Mouse (Mus musculus) cortical plate, adult 2 months (tissue): ENCODE data around the gene Clec4a1. TPM values are rescaled to one million over a fixed set of nuclear protein-coding genes. Genes with fewer than 3 reads are reported as not detected.

ENCODE experiments used
- H3K27ac ChIP-seq: fragments of 200-500 bp; 2 replicates; pipeline ENCODE4 v1.5.1; 2012; ENCODE audit warnings: low read length, control low read depth, inconsistent platforms; ENCODE audit not compliant: insufficient read depth
- H3K4me1 ChIP-seq: fragments of 200-500 bp; 2 replicates; pipeline ENCODE4 v1.6.1; 2011; ENCODE audit warnings: low read length; ENCODE audit not compliant: control insufficient read depth, insufficient read depth
- H3K4me3 ChIP-seq: fragments of 200-500 bp; 2 replicates; pipeline ENCODE4 v1.5.1; 2011; ENCODE audit warnings: mild to moderate bottlenecking, low read length, control low read depth; ENCODE audit not compliant: insufficient read depth
- CTCF ChIP-seq: fragments of 200-500 bp; IDR thresholded peaks from 2 replicates; pipeline ENCODE4 v1.5.1; 2011; ENCODE audit warnings: mild to moderate bottlenecking, control low read depth, low read length; ENCODE audit not compliant: insufficient read depth; ENCODE audit errors: extremely low read depth
- POLR2A ChIP-seq: fragments of 200-500 bp; IDR thresholded peaks from 2 replicates; pipeline ENCODE4 v1.6.1; 2011; ENCODE audit warnings: mild to moderate bottlenecking, low read length, control low read depth; ENCODE audit not compliant: insufficient read depth; ENCODE audit errors: extremely low read depth
- polyA plus RNA-seq: library from polyadenylated mRNA; depleted of rRNA; stranded (reverse); fragments of >200 nt; gene quantifications from 2 replicates; pipeline ENCODE4 v1.2.3, GENCODE M21; 2012; rRNA removed

Clec4a1 gene
- polyA plus RNA-seq = 0.46 and 0.47 TPM in 2 replicates

DNA sequence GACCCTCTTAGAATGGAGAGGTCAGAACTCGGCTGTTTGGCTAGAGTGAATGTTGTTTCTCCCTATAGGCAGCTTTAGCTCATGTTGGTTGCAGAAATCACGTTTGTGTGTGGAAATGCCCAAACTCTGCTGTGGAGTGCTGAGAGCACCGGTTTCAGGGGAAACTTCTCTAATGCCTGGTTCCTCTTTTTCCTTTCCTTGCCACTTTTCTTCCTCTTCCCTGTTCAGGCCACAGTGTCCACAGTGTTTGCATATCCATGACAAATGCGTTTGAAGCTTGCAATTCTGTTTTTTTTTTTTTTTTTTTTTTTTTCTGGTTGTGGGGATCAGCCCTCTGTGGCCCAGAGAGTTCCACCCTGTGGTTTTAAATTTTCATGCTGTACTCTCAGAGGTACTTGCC is at the start of gene Clec4a1:
TSS of gene Clec4a1 (plus strand) at position 398 of the 400 bp plus-strand sequence.
- H3K27ac ChIP-seq = no peak within 1 kb of the TSS
- H3K4me3 ChIP-seq = no peak within 1 kb of the TSS
- H3K4me1 ChIP-seq = no peaks in the 10 kb centered on the region
- TF ChIP-seq POLR2A (no peak), CTCF (no peak)

DNA sequence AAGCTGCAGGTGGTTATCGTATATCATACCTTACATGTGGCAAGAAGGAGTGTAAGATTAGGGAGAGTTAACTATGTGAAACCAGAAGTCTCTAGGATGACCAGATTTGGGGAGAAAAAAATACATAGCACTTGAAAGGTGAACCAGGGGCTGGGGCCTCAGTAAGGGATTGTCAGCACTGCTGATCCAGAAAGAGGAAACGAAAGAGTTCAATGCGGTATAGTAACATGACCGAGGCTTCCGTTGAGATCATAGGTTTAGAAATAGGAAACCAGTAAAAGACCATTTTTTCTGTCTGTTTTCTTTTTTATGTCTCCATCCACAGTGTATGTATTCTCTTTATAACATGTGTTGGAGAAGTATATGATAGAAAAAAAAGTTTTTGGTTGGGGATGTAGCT is 48.8 kb upstream of the Clec4a1 start:
- Histone ChIP-seq H3K27ac (no peak overlapping the region), H3K4me3 (no peak overlapping the region), H3K4me1 (peaks cover 4% of the 10 kb centered on the region; the same call in 1 of the 2 replicates)
- TF ChIP-seq CTCF (no peak), POLR2A (no peak)

DNA sequence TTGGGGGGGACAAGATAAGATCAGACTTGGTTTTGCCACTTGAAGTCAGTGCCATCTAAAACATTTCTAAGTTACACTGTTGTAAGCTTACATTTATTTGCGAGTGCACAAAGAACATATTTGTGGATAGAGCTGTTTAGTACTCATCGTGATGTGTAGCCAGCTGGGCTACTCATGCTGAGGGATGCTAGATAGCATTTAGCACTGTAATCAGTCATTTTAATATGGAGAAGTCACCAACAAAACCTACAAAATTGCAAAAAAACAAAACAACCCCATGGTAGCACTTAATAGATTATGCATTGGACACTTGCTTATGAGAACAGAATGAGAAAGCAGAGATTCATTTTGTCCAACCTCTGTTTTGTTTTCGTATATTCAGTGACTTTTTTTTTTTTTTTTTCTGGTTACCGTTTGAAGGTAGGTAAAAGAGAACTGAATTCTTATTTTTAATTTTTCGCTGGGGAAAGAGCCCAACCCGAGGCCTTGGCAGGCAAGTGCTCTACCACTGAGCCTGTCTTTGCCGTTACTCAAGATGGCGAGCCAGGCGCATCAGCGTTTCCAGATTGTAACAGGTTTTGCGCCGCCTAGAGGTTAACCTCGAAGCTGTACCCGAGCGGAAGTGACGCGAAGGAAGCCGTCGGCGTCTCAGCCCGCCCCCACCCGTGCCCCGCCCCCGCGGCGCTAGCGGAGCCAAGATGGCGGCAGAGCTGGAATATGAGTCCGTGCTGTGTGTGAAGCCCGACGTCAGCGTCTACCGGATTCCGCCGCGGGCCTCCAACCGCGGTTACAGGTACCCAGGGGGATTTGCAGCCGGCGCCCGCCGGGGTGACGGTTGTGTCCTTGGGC is 47.6 kb upstream of the Clec4a1 start, which contains the start of gene Necap1:
TSS of gene Necap1 (plus strand) at position 604 of the 849 bp plus-strand sequence.
- TF ChIP-seq CTCF (peak; percentile 71), POLR2A (peak; percentile 66; the same call in 1 of the 2 replicates)
- peak within 1 kb of the TSS; percentile 76 for H3K27ac ChIP-seq
- H3K4me3 ChIP-seq = peak within 1 kb of the TSS; percentile 92
- peaks cover 4% of the 10 kb centered on the region; the same call in 1 of the 2 replicates for H3K4me1 ChIP-seq

- no peak for TF ChIP-seq CTCF
- no peak for TF ChIP-seq POLR2A
- peaks cover 4% of the 10 kb centered on the region; the same call in 1 of the 2 replicates for H3K4me1 ChIP-seq
- peak overlapping the region; percentile 76 for H3K27ac ChIP-seq
- peak overlapping the region; percentile 92 for H3K4me3 ChIP-seq
These were observed 46.8 kb upstream of the Clec4a1 start for GRCm38 (mm10) chr6:122874720-122875389.

DNA sequence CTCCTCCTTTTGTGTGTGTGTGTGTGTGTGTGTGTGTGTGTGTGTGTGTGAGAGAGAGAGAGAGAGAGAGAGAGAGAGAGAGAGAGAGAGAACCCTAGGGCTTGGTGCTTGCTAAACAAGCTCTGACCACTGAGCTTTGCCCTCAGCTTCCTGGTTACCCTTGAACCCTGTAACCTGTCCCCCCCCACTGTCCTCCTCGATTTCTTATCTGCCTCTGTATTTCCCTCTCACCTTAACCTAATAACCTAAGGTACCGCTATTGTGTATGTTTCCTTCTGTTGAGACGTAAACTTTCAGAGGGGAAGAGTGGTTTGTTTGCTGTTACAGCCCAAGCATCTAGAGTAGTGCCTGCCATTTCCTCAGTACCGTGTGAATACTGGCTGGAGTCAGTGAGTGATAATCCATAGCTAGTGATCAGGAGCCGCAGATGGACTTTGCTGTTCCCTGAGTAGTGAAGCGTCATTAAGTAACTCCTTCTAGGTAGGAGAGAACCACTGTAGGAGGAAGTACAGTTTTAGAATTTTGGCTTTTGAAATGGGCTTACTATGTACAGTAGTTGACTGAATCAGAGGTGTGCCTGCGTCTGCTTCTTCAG is 42.4 kb upstream of the Clec4a1 start:
- no peak for TF ChIP-seq CTCF
- no peak for TF ChIP-seq POLR2A
- Histone ChIP-seq H3K4me1 (peaks cover 4% of the 10 kb centered on the region; the same call in 1 of the 2 replicates), H3K27ac (no peak overlapping the region), H3K4me3 (no peak overlapping the region)

GRCm38 (mm10) chr6:122879781-122880505 is 41.7 kb upstream of the Clec4a1 start:
- Histone ChIP-seq H3K4me3 (no peak overlapping the region), H3K4me1 (peaks cover 4% of the 10 kb centered on the region; the same call in 1 of the 2 replicates), H3K27ac (no peak overlapping the region)
- no peak for TF ChIP-seq CTCF
- TF ChIP-seq POLR2A = no peak

DNA sequence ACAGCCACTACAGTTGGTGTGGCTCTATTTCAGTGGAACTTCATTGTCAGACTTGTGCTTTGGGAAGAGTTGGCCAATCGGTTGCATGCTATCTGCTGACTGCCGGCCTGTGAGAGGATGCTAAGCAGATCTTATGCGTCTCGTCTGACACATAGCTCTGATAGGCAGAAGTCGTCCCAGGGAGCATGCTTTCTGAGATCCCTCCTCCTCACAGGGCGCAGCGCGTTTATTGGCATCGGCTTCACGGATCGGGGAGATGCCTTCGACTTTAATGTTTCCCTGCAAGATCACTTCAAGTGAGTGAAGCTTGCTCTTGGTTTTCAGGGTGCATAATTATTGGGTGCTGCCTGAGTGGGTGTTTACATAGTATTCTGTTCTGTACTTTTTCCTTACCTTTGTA is 40.4 kb upstream of the Clec4a1 start:
- no peaks in the 10 kb centered on the region; the same call in 1 of the 2 replicates for H3K4me1 ChIP-seq

DNA sequence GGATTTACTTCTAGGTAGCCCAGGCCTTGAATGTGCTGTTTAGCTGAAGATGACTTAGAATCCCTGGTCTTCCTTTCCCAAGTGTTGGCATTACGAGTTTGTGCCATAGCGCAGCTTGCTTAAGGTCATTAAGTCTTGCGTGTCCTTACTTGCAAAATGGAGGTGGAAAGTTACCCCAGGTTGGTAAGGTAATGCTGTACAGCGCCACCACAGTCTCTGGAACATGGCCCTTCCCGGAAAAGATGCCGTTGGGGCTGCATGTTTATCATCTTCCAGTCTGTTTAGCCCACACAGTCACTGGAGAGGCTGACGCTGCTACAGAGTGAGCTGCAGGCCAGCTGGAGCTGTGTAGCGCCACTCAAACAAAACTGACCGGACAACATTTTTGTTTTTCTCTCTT is 38.0 kb upstream of the Clec4a1 start:
- no peak overlapping the region for H3K27ac ChIP-seq
- no peak for TF ChIP-seq POLR2A
- TF ChIP-seq CTCF = no peak
- no peaks in the 10 kb centered on the region; the same call in 1 of the 2 replicates for H3K4me1 ChIP-seq
- no peak overlapping the region for H3K4me3 ChIP-seq

More for the DNA sequence above, 40.4 kb upstream of the Clec4a1 start:
- Histone ChIP-seq H3K4me3 (no peak overlapping the region), H3K27ac (no peak overlapping the region)
- TF ChIP-seq CTCF (no peak), POLR2A (no peak)

DNA sequence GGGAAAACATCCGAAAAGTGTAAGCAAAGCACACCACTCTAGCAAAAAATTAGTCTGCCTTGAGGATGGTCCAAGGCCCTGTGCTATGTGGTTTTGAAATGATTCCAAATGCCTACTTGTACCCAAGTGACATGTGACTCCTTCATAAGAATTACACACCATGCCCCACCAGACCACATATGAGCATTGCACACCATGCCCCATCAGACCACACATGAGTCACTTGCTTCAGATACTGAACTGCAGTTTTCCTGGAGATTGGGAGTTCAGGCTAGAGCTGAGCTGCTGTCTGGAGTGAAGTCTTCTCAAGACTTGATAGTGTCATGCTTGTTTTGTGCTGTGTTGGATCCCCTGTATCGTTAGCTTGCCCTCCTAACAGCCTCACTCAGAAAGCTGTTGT is 32.0 kb upstream of the Clec4a1 start:
- TF ChIP-seq POLR2A (no peak), CTCF (no peak)
- H3K27ac ChIP-seq = no peak overlapping the region
- no peaks in the 10 kb centered on the region for H3K4me1 ChIP-seq
- H3K4me3 ChIP-seq = no peak overlapping the region
